Mouse (Mus musculus): ENCODE data around the gene Casr. TPM values are rescaled to one million over a fixed set of nuclear protein-coding genes. Genes with fewer than 3 reads are reported as not detected.

The Casr gene
- polyA plus RNA-seq, 1 experiment from 2014 or later = 0.35 TPM

DNA sequence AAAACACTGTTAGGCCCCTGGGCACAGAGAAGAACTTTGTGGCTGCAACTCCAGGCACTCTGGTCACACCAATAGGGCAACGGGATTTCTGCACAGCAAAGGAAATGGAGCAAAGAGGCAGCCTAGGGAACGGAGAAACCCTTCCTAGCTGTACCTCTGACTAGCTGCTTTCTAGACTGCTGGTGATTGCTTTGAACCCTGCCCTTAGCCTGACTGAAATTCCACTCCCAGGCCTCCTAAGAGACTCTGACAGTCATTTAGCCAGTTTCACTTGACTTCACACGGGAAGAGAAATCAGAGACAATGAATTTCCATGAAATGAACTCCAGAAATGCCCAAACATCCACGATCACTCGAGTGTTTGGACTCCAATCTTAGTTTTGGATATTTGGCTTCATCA lies 38.8 kb downstream of the Casr start:
- DNase-seq (ENCODE audit: low spot score) = no peak

- no peak for DNase-seq (ENCODE audit: low spot score)
Observed at GRCm38 (mm10) chr16:36516355-36516754, 45.6 kb downstream of the Casr start.

DNA sequence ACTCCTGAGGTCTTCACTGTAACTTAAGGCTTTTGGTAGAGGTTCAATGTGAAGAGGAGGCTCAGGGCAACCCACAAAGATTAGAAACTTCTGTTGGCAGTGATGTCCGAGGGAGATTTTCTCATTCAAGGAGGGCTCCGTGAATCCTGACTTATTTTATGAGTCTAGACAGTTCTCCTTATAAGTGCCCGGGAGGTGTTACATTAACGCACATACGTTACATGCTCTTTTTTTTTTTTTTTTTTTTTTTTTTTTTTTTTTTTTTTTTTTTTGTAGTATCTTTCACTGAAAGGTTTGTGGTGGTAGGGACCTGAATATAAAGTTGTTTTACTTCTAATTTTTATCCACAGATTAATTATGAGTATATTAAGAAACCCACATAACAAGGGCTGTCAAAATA lies 54.6 kb downstream of the Casr start:
- no peak for DNase-seq (ENCODE audit: low spot score)

- no peak for DNase-seq (ENCODE audit: low spot score)
Observed at GRCm38 (mm10) chr16:36506827-36507226, 55.1 kb downstream of the Casr start.

- DNase-seq (ENCODE audit: low spot score) = no peak
Observed at GRCm38 (mm10) chr16:36505913-36506312, 56.0 kb downstream of the Casr start.

DNA sequence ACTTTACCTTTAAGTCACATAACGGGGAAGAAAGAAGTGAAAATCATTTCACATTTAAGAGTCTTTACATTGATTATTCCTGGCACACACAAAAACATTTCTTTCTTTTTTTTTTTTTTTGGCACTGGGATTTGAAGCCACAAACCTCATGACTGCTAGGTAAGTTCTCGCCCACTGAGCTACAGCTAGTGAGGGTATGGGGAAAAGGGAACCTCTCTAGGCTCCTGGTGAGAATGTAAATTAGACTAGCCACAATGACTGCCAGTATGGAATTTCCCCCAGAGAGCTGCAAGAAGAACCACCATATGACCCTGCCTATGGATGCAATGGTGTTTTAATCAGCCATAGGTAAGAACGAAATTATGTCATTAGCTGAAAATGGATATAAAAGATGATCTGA lies 56.8 kb downstream of the Casr start:
- no peak for DNase-seq (ENCODE audit: low spot score)

DNA sequence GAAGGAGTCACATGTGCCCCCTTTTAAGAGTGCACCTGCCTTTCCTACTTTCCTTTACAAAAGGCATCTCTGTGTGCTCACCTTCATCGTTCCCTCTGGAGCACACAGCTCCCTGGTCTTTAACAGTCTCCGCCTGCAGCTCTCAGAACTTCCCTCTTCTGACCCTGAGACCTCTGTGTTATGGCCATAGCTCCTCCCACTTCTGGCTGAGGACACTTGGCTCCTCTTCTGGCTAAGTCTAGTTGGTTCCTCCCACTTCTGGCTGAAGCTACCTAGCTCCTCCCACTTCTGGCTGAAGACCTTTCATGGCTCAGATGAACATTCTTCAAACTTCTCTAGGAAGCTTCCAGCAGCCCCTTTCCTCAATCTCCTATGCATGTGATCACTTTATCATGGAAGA lies 59.7 kb downstream of the Casr start:
- DNase-seq (ENCODE audit: low spot score) = no peak

GRCm38 (mm10) chr16:36492420-36492819 lies 69.5 kb downstream of the Casr start:
- no peak for DNase-seq (ENCODE audit: low spot score)

DNA sequence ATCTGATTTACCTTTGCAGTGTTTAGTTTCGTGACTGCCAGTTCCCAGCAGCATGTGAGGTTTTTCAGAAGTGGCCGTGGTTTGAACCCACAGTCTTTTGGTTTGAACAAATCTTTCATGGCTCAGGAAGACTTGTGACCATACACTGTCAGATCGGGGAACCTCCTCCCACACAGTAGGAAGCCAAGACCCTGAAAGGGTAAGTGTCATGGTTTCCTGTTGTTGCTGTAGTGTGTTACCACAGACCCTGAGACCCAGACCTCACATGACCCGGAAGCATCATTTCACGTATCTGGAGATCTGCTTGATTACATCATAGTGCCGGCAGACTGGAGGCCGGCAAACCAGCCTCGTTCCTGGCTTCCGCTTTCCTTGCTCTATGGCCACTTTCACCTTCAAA lies 85.1 kb downstream of the Casr start:
- peak; percentile 46 for DNase-seq (ENCODE audit: low spot score)

DNA sequence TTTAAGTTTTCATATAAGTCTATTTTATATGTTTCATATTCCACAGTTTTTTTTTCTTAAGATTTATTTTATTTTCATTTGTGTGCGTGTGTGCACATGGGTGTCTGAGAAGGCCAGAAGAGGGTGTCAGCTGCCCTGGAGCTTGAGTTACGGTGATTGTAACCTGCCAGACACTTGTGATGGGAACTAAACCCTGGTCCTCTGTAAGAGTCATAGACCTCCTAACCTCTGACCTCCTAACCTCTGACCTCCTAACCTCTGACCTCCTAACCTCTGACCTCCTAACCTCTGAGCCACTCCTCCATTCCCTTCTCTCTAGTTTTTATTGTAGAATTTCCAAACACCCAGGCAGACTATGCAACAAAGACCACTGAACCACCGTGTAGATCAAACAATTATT lies 86.4 kb downstream of the Casr start:
- DNase-seq (ENCODE audit: low spot score) = no peak

DNA sequence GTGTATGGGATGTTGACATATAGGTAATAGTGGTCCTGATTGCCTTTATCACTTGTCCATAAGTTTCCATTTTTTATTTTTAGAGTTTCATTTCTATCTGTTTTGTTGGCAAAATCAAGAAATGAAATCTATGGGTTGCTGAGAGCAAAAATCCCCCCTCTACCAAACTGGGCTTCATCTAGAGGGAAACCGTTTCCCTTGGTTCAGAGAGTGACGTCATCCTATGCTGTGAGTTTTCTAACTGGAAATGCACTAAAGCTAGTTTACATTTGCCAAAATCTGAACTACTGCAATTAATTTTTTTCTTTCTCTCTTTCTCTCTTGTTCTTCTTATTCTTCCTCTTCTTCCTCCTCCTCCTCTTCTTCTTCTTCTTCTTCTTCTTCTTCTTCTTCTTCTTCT lies 87.1 kb downstream of the Casr start:
- DNase-seq (ENCODE audit: low spot score) = no peak

- peak; percentile 9 for DNase-seq (ENCODE audit: low spot score)
Observed at GRCm38 (mm10) chr16:36473217-36474216, 88.4 kb downstream of the Casr start.

DNA sequence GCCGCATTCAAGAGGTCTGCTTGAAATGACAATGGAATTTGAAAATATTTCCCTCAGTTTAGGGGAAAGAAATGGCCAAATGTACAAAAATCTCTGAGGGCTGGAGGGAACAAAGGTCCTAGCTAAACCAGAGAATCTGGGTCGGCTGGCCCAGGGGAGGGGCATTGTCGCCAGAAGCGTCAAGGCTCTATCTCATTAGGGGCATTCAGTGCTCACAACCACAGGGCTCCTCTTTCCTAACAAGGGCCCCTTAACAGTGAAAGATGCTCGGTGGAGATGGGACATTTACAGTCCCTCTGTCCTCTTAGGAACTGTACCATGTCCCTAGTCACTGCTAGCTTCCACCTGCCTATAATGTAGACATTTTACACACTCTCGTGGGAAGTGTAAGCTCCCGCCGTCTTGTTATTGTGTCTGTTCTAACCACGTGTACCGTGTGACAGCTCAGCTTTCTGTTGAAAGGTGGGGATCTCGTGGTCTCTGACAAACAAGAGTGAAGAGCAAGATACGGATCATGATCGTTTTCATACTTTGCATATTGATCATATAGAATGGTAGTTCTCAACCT lies 90.8 kb downstream of the Casr start:
- no peak for DNase-seq (ENCODE audit: low spot score)

DNA sequence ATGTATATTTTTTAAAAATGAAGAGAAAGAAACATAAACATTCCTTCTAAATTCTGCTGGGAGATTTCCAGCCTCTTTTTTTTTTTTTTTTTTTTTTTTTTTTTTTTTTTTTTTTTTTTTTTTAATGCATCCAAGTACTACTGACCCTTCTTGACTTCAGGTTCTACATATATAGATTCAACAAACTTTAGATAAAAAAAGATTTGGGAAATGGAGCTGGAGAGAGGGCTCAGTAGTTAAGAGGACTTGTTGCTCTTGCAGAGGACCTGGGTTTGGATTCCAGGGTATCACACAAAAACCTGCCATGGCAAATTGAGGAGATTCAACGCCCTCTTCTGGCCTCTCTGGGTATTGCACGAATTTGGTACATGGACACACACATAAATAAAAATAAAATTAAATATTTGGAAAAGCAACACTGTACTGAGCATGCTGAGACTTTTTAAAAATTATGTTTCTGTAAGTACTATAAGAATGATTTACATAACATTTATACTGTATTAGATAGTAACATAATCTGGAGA lies 91.9 kb downstream of the Casr start:
- DNase-seq (ENCODE audit: low spot score) = peak; percentile 25

- no peak for DNase-seq (ENCODE audit: low spot score)
Observed at GRCm38 (mm10) chr16:36469367-36469766, 92.6 kb downstream of the Casr start.

DNA sequence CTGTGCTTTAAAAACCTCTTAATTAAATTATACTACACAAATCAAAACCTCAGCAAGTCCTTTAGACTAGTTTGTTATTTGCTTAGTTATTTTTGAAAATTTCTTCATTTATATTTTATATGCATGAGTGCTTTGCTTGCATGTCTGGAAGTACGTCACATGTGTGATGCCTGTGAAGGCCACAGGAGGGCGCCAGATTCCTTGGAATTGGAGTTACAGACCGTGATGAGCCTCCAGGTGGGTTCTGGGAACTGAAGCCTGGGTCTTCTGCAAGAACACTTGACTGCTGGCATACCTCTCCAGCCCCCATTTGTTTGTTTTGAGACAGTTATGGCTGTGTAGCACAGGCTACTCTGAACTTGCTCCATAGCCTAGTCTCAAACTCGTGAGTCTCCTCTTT lies 93.1 kb downstream of the Casr start:
- peak; percentile 10 for DNase-seq (ENCODE audit: low spot score)

DNA sequence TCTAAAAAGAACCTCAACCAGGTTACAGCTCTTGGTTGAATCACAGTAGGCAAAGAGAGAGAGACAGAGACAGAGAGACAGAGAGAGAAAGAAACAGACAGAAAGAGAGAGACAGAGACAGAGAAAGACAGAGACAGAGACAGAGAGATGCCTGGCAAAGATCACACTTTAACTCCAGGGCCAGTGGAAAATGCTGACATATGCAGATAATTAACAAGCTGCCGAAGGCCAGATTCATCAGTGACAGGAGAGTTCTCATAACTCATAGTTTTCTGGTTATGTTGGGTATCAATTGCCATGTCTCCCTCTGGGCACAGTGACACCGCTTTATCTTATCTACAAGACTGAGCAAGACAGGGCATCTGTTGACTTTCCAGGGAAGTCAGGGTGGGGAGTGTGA lies 94.0 kb downstream of the Casr start:
- DNase-seq (ENCODE audit: low spot score) = no peak

DNA sequence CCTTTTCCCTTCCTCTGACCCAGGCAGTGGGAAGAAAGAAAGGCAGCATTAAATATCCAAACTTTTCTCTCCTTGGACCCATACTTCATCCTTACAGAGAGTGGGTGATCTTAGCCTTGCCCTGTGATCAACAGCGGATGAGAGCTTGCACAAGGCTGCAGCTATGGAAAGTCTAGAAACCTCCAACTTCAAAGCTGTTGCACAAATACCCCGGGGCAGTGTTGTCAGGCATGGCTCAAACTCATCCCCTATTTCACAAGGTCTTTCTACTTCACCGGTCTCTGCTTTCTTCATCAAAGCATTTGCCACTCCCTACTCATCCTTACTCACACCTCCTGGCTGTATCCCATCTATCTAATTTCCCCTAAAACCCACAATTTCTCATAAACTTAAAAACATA lies 96.5 kb downstream of the Casr start:
- DNase-seq (ENCODE audit: low spot score) = no peak

- DNase-seq (ENCODE audit: low spot score) = no peak
Observed at GRCm38 (mm10) chr16:36464076-36464475, 97.9 kb downstream of the Casr start.

DNA sequence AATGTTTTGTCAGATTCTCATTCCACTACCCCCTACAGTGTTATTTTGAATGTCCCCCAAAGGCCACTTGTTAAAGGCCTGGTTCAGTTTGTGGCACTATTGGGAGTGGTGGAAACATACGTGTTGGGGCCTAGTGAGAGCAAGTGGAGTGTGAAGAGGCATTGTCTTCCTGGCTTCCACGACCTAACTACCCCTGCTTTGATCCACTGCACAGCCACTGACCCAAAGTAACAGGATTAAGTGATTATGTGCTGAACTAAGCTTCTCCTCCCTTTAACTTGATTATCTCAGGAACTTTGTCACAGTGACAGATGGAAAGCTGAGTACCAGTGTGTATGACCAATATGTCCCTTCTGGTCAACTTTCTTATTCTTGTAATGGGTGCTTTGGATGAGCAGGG lies 101.5 kb downstream of the Casr start:
- DNase-seq (ENCODE audit: low spot score) = no peak

DNA sequence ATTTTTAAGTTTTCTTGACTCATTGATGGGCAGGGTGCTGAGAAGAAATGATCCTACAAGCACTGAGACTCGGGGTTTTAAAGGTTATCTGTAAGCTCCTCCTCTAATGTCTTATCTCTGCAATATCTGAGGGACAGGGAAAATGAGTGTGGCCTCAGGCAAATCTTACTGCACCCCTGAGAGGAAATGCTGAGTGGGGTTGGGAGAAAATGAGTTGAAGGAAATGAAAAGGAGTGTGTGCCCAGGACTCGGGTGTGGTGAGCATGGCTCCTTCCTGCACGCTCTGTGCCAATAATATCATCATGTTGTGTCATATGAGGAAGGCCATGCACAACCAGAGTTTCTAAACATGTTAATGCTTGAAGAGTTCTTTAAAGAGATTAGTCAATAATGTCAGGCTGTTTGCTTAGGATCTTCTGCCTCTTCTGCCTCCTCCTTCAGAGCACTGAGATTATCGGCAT lies 106.6 kb downstream of the Casr start, which contains the start of gene Stfa3:
TSS of gene Stfa3 (minus strand) at position 51 of the 461 bp plus-strand sequence.
- DNase-seq (ENCODE audit: low spot score) = no peak

All from thymus, postnatal 0 days (tissue).